In the genomic region with DNA sequence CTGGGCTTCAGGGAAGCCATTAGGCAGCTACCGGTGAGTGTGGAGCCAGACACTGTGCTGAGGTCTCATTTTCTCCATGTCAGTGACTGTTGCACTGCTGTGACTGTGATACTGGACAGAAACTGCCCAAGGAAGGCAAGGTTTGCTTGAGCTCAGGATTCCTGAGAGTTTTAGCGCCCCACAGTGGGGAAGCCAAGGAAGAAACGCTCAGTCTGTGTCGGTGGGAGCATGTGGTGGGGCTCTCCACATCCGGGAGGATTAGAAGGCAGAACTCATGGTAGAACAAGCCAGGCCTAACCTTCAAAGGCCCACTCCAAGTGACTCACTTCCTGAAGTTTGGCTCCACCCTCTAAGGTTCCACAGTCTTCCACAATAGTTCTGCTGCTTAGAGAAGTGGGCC, we compare ENCODE assay signal across 10 mouse cellular contexts. TPM values are rescaled to one million over a fixed set of nuclear protein-coding genes. Genes with fewer than 3 reads are reported as not detected.
DNase-seq lines count a peak whose midpoint lies in the region; ATAC-seq and TF ChIP-seq lines count a peak whose summit lies in the region.
"Had no signal": no experiment of that assay in that cellular context is flagged by ENCODE, and none has a peak within 500 bp of the region (broad histone marks: within the 10 kb centered on the region; RNA-seq: fewer than 3 reads in every experiment).

No protein-coding gene starts in this region.

- no peak overlapping the region for H3K4me2 ChIP-seq in heart, embryonic 16.5 days (ENCODE audit: low read depth, low read length)
- H3K4me2 ChIP-seq in forebrain, embryonic 14.5 days (ENCODE audit: low read length): no peak overlapping the region
- H3K4me2 ChIP-seq in midbrain, postnatal 0 days (ENCODE audit: low read depth, low read length, poor library complexity, severe bottlenecking): no peak overlapping the region
- H3K4me2 ChIP-seq: heart, embryonic 15.5 days; midbrain, embryonic 12.5 days had no signal

- TF ChIP-seq CTCF in midbrain, postnatal 0 days (IDR thresholded peaks at IDR 0.05): peak; percentile 67

- no peaks in the 10 kb centered on the region for H3K9me3 ChIP-seq in heart, embryonic 16.5 days (replicated peaks; ENCODE audit: control insufficient read depth, low read length)
- no peaks in the 10 kb centered on the region for H3K9me3 ChIP-seq in forebrain, embryonic 14.5 days (replicated peaks; ENCODE audit: control insufficient read depth, low read length)
- no peaks in the 10 kb centered on the region for H3K9me3 ChIP-seq in midbrain, postnatal 0 days (ENCODE audit: low read length)
- H3K9me3 ChIP-seq: heart, embryonic 15.5 days; midbrain, embryonic 12.5 days had no signal

- 0 out of 2 replicates have a peak, but pooled peaks have one; percentile 14 for ATAC-seq in heart, embryonic 16.5 days (replicated peaks; ENCODE audit: extremely low read depth, insufficient read depth, low FRiP score)
- peak; percentile 58 for ATAC-seq in forebrain, embryonic 14.5 days
- ATAC-seq in midbrain, postnatal 0 days (ENCODE audit: low FRiP score): no peak

- no peak overlapping the region for H3K9ac ChIP-seq in heart, embryonic 16.5 days (ENCODE audit: low read length)
- no peak overlapping the region for H3K9ac ChIP-seq in forebrain, embryonic 14.5 days (ENCODE audit: low read length)
- H3K9ac ChIP-seq in midbrain, postnatal 0 days (replicated peaks; ENCODE audit: low read length, poor library complexity, severe bottlenecking): no peak overlapping the region
- H3K9ac ChIP-seq: heart, embryonic 15.5 days; midbrain, embryonic 12.5 days had no signal

- H3K27ac ChIP-seq in heart, embryonic 16.5 days (ENCODE audit: low read length): no peak overlapping the region
- no peak overlapping the region for H3K27ac ChIP-seq in forebrain, embryonic 14.5 days (ENCODE audit: low read depth, low read length)
- H3K27ac ChIP-seq in midbrain, postnatal 0 days (ENCODE audit: low read depth, low read length): no peak overlapping the region
- H3K27ac ChIP-seq: heart, embryonic 15.5 days; midbrain, embryonic 12.5 days had no signal

- H3K4me1 ChIP-seq in heart, embryonic 16.5 days (ENCODE audit: control insufficient read depth, insufficient read depth, low read length): no peaks in the 10 kb centered on the region
- peaks cover 5% of the 10 kb centered on the region; the same call in 1 of the 2 replicates for H3K4me1 ChIP-seq in forebrain, embryonic 14.5 days (ENCODE audit: control insufficient read depth, insufficient read depth, low read length)
- no peaks in the 10 kb centered on the region for H3K4me1 ChIP-seq in midbrain, postnatal 0 days (ENCODE audit: insufficient read depth, low read length)
- H3K4me1 ChIP-seq: heart, embryonic 15.5 days; midbrain, embryonic 12.5 days had no signal

- 30% methylated on average over 5 of the region's 5 CpGs for WGBS in heart, embryonic 16.5 days
- WGBS in forebrain, embryonic 14.5 days: 30% methylated on average over 5 of the region's 5 CpGs
- 30% methylated on average over 5 of the region's 5 CpGs for WGBS in midbrain, postnatal 0 days

- H3K27me3 ChIP-seq in heart, embryonic 16.5 days (ENCODE audit: control insufficient read depth, insufficient read depth, low read length): no peaks in the 10 kb centered on the region; the same call in 1 of the 2 replicates
- no peaks in the 10 kb centered on the region for H3K27me3 ChIP-seq in forebrain, embryonic 14.5 days (replicated peaks; ENCODE audit: control insufficient read depth, insufficient read depth, low read length)
- no peaks in the 10 kb centered on the region for H3K27me3 ChIP-seq in midbrain, postnatal 0 days (ENCODE audit: insufficient read depth, low read length)
- H3K27me3 ChIP-seq: heart, embryonic 15.5 days; midbrain, embryonic 12.5 days had no signal

- intact Hi-C loops in heart, postnatal 25 days (cut with DNase I): loop anchor here (1.0 kb wide), 1 partner anchor 46 kb away; no protein-coding TSS in a partner anchor

- H3K36me3 ChIP-seq in heart, embryonic 16.5 days (ENCODE audit: control insufficient read depth, insufficient read depth): no peaks in the 10 kb centered on the region
- no peaks in the 10 kb centered on the region for H3K36me3 ChIP-seq in forebrain, embryonic 14.5 days (ENCODE audit: control insufficient read depth, insufficient read depth, low read length)
- H3K36me3 ChIP-seq in midbrain, postnatal 0 days (ENCODE audit: insufficient read depth, low read length): no peaks in the 10 kb centered on the region
- H3K36me3 ChIP-seq: heart, embryonic 15.5 days; midbrain, embryonic 12.5 days had no signal

- no peak overlapping the region for H3K4me3 ChIP-seq in heart, embryonic 16.5 days (ENCODE audit: low read length)
- no peak overlapping the region for H3K4me3 ChIP-seq in forebrain, embryonic 14.5 days (ENCODE audit: low read depth, low read length)
- no peak overlapping the region for H3K4me3 ChIP-seq in midbrain, postnatal 0 days (ENCODE audit: low read depth, low read length)
- H3K4me3 ChIP-seq: heart, embryonic 15.5 days; midbrain, embryonic 12.5 days had no signal

- DNase-seq in heart, postnatal 25 days (ENCODE audit: low spot score): no peak
- peak; percentile 43 for DNase-seq in A20 (ENCODE audit: low read depth, low spot score)
- DNase-seq in brain, adult 2 months (ENCODE audit: low read depth, low spot score): peak; percentile 88
- DNase-seq in forebrain, embryonic 14.5 days (ENCODE audit: low spot score): peak; percentile 68
- peak; percentile 62 for DNase-seq in kidney, postnatal 14 days
- peak; percentile 77 for DNase-seq in midbrain, postnatal 0 days (ENCODE audit: low spot score)
- peak; percentile 40 for DNase-seq in thymus, postnatal 4 days

RNA-seq across cellular contexts. Expression of a gene that starts 55.6 kb away (rescaled TPM):
- 21.4 and 27.4 TPM in 2 replicates for polyA plus RNA-seq in heart, embryonic 16.5 days (2015; fragmentation: Nextera tagmentation; extraction: Ambion mirVana)
- 10 to 100 TPM; 14.7 to 14.9 TPM for total RNA-seq in heart, postnatal 25 days (2021)
- polyA plus RNA-seq in forebrain, embryonic 14.5 days (2014; fragmentation: Nextera tagmentation; extraction: Ambion mirVana): 61.9 and 74.2 TPM in 2 replicates
- total RNA-seq in midbrain, postnatal 0 days (2014; rRNA removed): 32.4 and 67.0 TPM in 2 replicates
- 63.7 and 70.3 TPM in 2 replicates for polyA plus RNA-seq in midbrain, postnatal 0 days (2015; fragmentation: Nextera tagmentation; extraction: Ambion mirVana)
